Mouse (Mus musculus): ENCODE measurements around the gene Faf1.

DNA sequence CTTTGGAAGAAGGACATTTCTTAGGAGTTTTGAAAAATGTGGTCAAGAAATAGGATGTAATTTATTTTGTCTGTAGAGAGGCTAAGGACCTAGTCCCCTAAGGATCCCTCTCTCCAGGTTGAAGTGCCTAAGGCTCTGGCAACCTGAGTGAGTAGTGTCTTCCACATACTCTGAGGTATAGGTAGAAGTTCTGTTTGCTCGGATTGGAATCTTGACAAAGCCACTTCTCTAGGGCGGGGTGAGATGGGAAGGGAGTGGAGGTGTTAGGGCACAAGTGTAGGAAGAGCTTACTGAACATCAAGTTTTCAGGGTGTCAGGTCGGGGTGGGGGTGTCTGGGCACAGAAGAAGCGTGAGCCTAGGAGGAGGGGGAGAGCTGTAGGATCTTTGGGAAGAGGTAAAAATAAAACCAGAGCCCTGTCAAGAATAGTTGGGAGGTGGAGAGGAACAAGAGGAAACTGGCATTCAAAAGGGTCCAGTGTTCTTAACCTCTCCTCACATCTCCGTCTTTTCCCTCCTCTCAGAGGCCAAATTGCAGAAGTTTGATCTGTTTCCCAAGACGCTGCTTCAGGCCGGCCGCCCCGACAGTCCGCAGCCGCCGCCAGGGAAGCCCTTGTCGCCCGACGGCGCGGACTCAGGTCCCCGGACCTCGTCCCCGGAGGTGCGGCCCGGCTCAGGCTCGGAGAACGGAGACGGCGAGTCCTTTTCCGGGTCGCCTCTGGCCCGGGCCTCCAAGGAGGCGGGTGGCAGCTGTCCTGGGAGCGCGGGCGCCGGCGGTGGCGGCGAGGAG, 304.9 kb downstream of the Faf1 start:
- TF ChIP-seq MAX (IDR thresholded peaks at IDR 0.05; ENCODE audit: low read length) = no peak
- no peak for TF ChIP-seq CTCF (conservative IDR thresholded peaks at IDR 0.05 in 1 of 2, IDR thresholded peaks at IDR 0.05 in 1 of 2; ENCODE audit: low read depth in 2 of 2, low read length in 2 of 2)
- no peak for TF ChIP-seq MAZ (IDR thresholded peaks at IDR 0.05; ENCODE audit: low read depth, low read length)
- no peak for TF ChIP-seq USF1 (IDR thresholded peaks at IDR 0.05; ENCODE audit: low read depth, low read length)
- no peak for TF ChIP-seq EP300 (IDR thresholded peaks at IDR 0.05; ENCODE audit: low read length)
- TF ChIP-seq POLR2A (IDR thresholded peaks at IDR 0.05; ENCODE audit: low read depth, low read length) = no peak
- TF ChIP-seq MYC (IDR thresholded peaks at IDR 0.05; ENCODE audit: low read depth, low read length) = no peak
- TF ChIP-seq TCF12 (IDR thresholded peaks at IDR 0.05; ENCODE audit: low read depth, low read length) = no peak
- TF ChIP-seq SMC3 (IDR thresholded peaks at IDR 0.05; ENCODE audit: low read depth, low read length) = no peak
- TF ChIP-seq ELF1 (IDR thresholded peaks at IDR 0.05; ENCODE audit: low read depth, low read length) = no peak
